Comparison of ENCODE assay signal across 27 mouse cellular contexts in genomic region chr9:95696581-95696980, GRCm38 (mm10). TPM values are rescaled to one million over a fixed set of nuclear protein-coding genes. Genes with fewer than 3 reads are reported as not detected.
A peak's percentile ranks its signal among the peaks of the same experiment; 100 is the strongest.
DNase-seq lines count a peak whose midpoint lies in the region; ATAC-seq lines count a peak whose summit lies in the region.
"Had no signal": no experiment of that assay in that cellular context is flagged by ENCODE, and none has a peak within 500 bp of the region (broad histone marks: within the 10 kb centered on the region; RNA-seq: fewer than 3 reads in every experiment).

No protein-coding gene starts in this region.

- WGBS in kidney, embryonic 16.5 days, result 54% methylated on average over 6 of the region's 6 CpGs

- no peak overlapping the region for H3K9ac ChIP-seq in kidney, embryonic 16.5 days (replicated peaks; ENCODE audit: low read length)
- H3K9ac ChIP-seq: forebrain, embryonic 13.5 days; heart, embryonic 12.5 days; heart, embryonic 15.5 days; hindbrain, embryonic 13.5 days had no signal

- no peaks in the 10 kb centered on the region for H3K9me3 ChIP-seq in kidney, embryonic 16.5 days (ENCODE audit: low read length)
- H3K9me3 ChIP-seq: forebrain, embryonic 10.5 days; forebrain, embryonic 13.5 days; G1E; heart, embryonic 12.5 days; heart, embryonic 15.5 days; hindbrain, embryonic 10.5 days; hindbrain, embryonic 13.5 days had no signal

- no peaks in the 10 kb centered on the region for H3K36me3 ChIP-seq in kidney, embryonic 16.5 days (ENCODE audit: insufficient read depth, low read length)
- H3K36me3 ChIP-seq: forebrain, embryonic 10.5 days; G1E; heart, embryonic 12.5 days; heart, embryonic 15.5 days; hindbrain, embryonic 10.5 days; hindbrain, embryonic 13.5 days had no signal

- no peak overlapping the region for H3K4me2 ChIP-seq in kidney, embryonic 16.5 days (replicated peaks; ENCODE audit: low read depth, low read length)
- H3K4me2 ChIP-seq: forebrain, embryonic 13.5 days; heart, embryonic 12.5 days; heart, embryonic 15.5 days; hindbrain, embryonic 13.5 days had no signal

- H3K27ac ChIP-seq in kidney, embryonic 16.5 days (ENCODE audit: low read length), result no peak overlapping the region
- H3K27ac ChIP-seq: forebrain, embryonic 10.5 days; forebrain, embryonic 13.5 days; heart, embryonic 15.5 days; hindbrain, embryonic 10.5 days; hindbrain, embryonic 13.5 days had no signal

- peaks cover 4% of the 10 kb centered on the region; the same call in 1 of the 2 replicates for H3K4me1 ChIP-seq in kidney, embryonic 16.5 days (ENCODE audit: insufficient read depth, low read length)
- H3K4me1 ChIP-seq: forebrain, embryonic 13.5 days; heart, embryonic 12.5 days; heart, embryonic 15.5 days; hindbrain, embryonic 10.5 days; hindbrain, embryonic 13.5 days had no signal

- ATAC-seq in kidney, embryonic 16.5 days (ENCODE audit: low FRiP score, low TSS enrichment), result no peak; the same call in 1 of the 2 replicates
- ATAC-seq: forebrain, embryonic 13.5 days; forebrain, embryonic 16.5 days; hindbrain, embryonic 16.5 days; Patski had no signal

- H3K27me3 ChIP-seq in kidney, embryonic 16.5 days (ENCODE audit: insufficient read depth, low read length), result no peaks in the 10 kb centered on the region
- H3K27me3 ChIP-seq: CH12.LX; forebrain, embryonic 13.5 days; heart, embryonic 12.5 days; heart, embryonic 15.5 days; hindbrain, embryonic 13.5 days; Patski had no signal

- peak; percentile 64 for DNase-seq in kidney, adult 11 months
- DNase-seq in kidney, postnatal 4 days, result no peak
- peak; percentile 63 to 74 for DNase-seq in kidney, adult 8-10 months
- DNase-seq in kidney, postnatal 25 days, result peak; percentile 41 to 61
- DNase-seq in ovary, postnatal 36 days (ENCODE audit: low spot score), result no peak
- DNase-seq: adrenal gland, postnatal 10 days; adrenal gland, postnatal 36 days; B cell, adult 2 months; cerebellum, adult 18-20 months; cerebellum, adult 9-10 months; cerebellum, postnatal 14 days; gastrocnemius, postnatal 10 days; gastrocnemius, postnatal 36 days; heart, postnatal 10 days; heart, postnatal 36 days had no signal

- H3K4me3 ChIP-seq in kidney, embryonic 16.5 days (ENCODE audit: low read length), result no peak overlapping the region
- H3K4me3 ChIP-seq: forebrain, embryonic 10.5 days; forebrain, embryonic 13.5 days; heart, embryonic 12.5 days; heart, embryonic 15.5 days; hindbrain, embryonic 10.5 days; hindbrain, embryonic 13.5 days had no signal

RNA-seq across cellular contexts. Expression of gene Trpc1, which starts 53.6 kb away (rescaled TPM):
- polyA plus RNA-seq in kidney, embryonic 16.5 days (2015; fragmentation: Nextera tagmentation; extraction: Ambion mirVana), result 3.3 and 4.3 TPM in 2 replicates
- polyA plus RNA-seq: G1E had no signal

RNA-seq across cellular contexts. Expression of gene Pcolce2, which starts 59.2 kb away (rescaled TPM):
- 1.00 and 1.3 TPM in 2 replicates for polyA plus RNA-seq in kidney, embryonic 16.5 days (2015; fragmentation: Nextera tagmentation; extraction: Ambion mirVana)
- polyA plus RNA-seq: G1E had no signal

Comparison
In these comparisons a context has a peak if more than half of its experiments do, and no peak if none do; other contexts are left out.
1. DNase-seq: peak in kidney, adult 11 months (single experiment), kidney, adult 8-10 months (2 of 2) and kidney, postnatal 25 days (2 of 2); none in kidney, postnatal 4 days (0 of 2) and ovary, postnatal 36 days (single experiment).